Mouse (Mus musculus) CH12F3 (cell line): ENCODE data around the gene Zc3h6.

Source experiments
- in situ Hi-C: fragments of 300-500 bp; cut with MboI; formaldehyde crosslinking; loops from 2 replicates; pipeline ENCODE4 v1.14.3; 2020; ENCODE audit warnings: low sequenced_read_pairs

Zc3h6 gene

GRCm38 (mm10) chr2:129024820-129025219 lies 57.6 kb downstream of the Zc3h6 start:
- in situ Hi-C loops = no loop called here

DNA sequence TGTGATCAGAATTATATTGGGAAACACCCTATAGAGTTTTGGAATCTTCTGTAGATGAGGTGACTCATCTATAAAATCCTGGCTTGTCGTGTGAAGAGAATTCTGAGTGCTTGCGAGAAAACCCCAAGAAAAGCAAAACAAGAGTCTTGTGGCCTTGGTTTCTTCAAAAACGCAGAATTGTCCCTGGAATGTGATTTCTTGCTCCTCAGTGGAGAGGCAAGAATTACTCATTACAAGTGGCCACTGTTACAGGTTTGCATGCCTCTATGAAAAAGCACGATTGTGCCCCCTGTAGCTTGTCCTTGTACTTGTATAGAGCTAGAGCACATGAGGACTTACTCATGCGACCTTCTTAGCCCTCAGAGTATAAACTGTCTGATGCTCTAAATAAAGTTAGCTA lies 68.2 kb downstream of the Zc3h6 start:
- in situ Hi-C loops = no loop called here

- in situ Hi-C loops = no loop called here
Measured at GRCm38 (mm10) chr2:129038426-129038936, 71.3 kb downstream of the Zc3h6 start.

DNA sequence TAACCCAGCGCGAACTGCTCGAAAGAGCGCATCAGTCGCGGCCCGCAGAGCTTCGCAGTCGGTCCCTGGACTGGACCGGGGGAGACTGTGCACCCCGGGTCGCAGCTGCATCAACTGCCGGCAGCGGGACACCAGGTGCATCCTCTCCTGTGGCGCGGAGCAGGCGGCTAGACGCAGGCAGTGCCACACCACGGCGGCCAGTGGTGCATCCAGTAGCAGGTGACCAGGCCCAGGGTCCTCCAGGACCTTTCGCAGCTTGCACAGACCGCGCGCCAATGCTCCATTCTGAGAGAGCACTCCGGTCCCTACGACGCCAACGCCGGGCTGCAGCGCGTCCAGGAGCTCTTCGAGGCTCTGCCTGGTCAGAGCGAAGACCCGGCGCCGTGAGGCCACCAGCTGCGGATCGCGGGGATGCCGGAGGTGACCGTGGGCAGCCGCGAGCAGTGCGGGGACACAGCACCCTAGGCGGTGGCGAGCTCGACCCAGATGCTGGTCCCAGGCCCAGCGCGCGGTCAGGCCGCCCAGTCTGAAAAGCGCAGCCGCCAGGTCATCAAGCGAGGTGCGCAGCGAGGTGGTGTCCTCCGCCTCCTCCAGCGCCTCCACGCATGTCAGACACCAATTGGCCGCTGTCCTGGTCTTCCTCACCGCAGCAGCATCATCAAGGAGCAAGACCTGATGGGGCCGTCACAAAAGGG lies 71.9 kb downstream of the Zc3h6 start:
- in situ Hi-C loops = no loop called here

- in situ Hi-C loops = no loop called here
Measured at GRCm38 (mm10) chr2:129040567-129040966, 73.4 kb downstream of the Zc3h6 start.

DNA sequence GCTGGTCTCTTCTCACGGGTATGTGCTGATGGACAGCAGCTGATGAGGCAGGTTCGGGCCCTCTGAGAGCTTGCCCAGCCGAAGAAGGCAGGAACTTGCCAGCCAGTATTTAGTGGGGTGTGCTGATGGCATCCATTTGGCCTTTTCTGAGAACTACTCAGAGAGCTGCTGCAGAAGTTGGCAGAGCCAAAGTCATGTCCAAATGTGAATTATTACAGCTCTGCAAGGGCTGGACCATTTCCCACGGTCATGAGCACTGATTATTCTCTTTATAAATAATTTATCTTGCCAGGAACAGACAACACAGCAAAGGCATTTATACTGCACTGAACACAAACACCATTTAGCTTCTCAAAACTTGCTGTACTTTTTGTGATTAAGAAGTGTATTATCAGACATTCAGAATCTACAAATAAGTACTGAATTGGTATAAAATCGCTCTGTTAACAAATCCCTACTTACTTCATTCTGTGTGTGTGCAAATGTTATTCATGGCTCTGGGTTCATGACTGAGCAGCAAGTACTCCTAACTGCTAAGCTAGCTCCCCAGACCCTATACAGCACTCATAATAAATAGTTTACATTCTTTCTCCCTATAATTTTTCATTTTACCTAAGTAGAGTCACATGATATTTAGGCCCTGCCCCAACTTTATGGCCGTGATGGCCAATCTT lies 79.1 kb downstream of the Zc3h6 start:
- in situ Hi-C loops = no loop called here

GRCm38 (mm10) chr2:129046846-129047196 lies 79.6 kb downstream of the Zc3h6 start:
- in situ Hi-C loops = no loop called here

DNA sequence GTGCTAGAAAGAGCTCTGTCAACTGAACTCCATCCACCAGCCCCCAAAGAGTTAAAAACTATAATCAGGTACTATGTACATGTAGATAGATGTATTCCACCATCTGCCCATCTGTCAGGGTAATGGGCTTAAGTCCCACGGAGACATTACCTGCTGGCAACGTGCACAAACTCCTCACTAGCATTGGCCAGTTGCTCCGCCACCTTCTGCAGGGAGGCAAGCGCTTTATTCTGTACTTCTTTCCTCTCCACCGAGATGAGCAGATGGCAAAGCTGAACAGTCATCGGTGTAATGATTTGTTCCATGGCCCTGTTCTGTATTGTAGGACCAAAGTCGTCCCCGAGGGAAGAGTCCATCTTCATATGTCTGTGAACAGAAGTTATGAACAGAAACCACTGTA lies 80.6 kb downstream of the Zc3h6 start, which contains the start of gene Vinac1:
Gene Vinac1 (minus strand): TSS at position 362 of the 400 bp plus-strand sequence.
- in situ Hi-C loops = no loop called here

DNA sequence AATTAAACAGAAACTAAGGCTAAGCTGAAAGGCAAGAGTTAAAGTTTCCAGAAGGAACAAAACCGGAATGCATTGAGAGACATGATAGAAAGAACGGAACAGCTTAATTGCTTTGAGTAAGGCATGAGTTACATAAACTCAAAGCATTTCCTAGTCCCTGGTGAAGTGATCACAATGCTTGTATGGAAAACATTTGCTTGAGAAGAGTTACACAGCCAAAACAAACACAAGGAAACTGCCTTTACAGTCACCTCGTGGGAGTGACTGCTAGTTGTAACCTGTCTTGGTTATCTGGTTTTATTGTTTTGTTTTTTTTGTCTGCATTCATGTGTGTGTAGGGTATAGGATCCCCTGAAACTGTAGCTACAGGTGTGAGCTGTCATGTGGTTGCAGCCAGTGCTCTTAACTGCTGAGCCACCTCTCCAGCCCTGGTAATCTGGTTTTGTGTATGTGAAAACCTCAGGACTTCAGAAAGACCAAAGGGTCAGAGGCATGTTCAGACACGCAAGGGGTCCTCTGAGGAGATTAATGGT lies 85.3 kb downstream of the Zc3h6 start:
- in situ Hi-C loops = no loop called here

DNA sequence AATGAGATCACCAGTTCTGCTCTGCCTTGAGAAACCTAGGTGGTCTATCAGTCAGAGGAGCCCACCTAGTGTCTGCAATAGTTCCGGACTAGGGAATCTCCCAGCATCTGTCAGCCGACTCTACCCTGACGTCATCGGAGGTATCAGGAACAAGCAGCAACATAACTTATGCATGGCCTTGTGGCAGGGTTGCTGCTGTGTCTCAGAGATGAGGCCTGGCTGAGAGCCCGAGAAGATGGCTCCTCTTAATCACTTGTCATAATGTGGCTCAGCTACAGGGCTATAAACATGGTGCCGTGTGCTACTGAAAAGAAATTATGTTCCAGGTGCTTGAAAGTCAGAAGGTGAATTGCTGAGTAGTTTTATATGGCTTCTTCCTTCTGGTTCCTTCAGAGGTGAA lies 88.5 kb downstream of the Zc3h6 start:
- in situ Hi-C loops = no loop called here

GRCm38 (mm10) chr2:129056597-129056996 lies 89.4 kb downstream of the Zc3h6 start:
- in situ Hi-C loops = no loop called here

- in situ Hi-C loops = no loop called here
Measured at GRCm38 (mm10) chr2:129057256-129057655, 90.1 kb downstream of the Zc3h6 start.

GRCm38 (mm10) chr2:129057920-129058361 lies 90.7 kb downstream of the Zc3h6 start:
- in situ Hi-C loops = no loop called here

- in situ Hi-C loops = no loop called here
Measured at GRCm38 (mm10) chr2:129061456-129062059, 94.4 kb downstream of the Zc3h6 start.

DNA sequence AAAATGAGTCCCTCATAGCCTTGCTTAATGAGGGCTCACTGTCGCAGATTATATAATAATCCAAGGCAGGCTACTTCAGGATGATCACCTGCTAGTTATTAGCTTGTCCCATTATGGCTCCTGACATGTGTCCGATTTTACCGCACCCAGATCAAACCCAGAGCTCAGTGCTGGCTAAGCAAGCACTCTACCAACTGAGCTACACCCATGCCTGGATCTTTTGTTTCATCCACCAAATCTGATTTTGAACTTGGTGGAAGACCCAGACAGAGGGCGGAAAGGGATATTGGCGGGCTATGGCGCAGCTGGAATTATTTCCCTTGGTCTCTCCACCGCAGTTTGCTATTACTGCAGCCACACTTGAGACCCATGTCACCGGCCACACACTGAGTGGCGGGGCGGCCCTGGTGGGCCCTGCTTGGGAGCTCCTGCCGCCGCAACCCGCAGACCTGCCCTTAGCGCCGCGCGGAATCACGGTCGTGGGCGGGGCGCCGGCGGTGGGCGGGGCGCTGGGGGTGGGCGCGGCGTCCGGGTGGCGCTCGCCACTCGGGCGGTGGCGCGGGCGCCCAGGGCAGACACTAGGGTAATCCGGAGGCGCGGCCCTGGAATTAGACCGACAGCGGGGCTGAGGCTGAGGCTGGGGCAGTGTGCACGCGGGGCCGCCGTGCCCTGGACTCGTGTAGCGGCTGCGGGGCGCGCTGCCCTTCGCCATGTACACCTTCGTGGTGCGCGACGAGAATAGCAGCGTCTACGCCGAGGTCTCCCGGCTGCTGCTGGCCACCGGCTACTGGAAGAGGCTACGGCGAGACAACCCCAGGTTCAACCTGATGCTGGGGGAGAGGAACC lies 98.5 kb downstream of the Zc3h6 start, which contains the start of gene Ttl:
Gene Ttl (plus strand): TSS at position 506 of the 846 bp plus-strand sequence.
- in situ Hi-C loops = no loop called here

GRCm38 (mm10) chr2:129066326-129066725 lies 99.1 kb downstream of the Zc3h6 start:
- in situ Hi-C loops = no loop called here
